Mouse (Mus musculus): ENCODE measurements around the gene Lrrk1.

- no peak for TF ChIP-seq CTCF (IDR thresholded peaks at IDR 0.05; ENCODE audit: insufficient read depth, low read depth, low read length)
- no peak for TF ChIP-seq POLR2A (IDR thresholded peaks at IDR 0.05; ENCODE audit: insufficient read depth, low read depth, low read length)
Observed at GRCm38 (mm10) chr7:66196609-66197445, 191.3 kb downstream of the Lrrk1 start.
